Mouse (Mus musculus) hindbrain, embryonic 14.5 days (tissue): ENCODE measurements around the gene Hsp90ab1. TPM values are rescaled to one million over a fixed set of nuclear protein-coding genes. Genes with fewer than 3 reads are reported as not detected.
A peak's percentile ranks its signal among the peaks of the same experiment; 100 is the strongest.

Experiments used
- ATAC-seq: fragments of 200-750 bp; cut with Nextera tagmentation; 2 replicates; pipeline ENCODE4 v1.8.0; 2017; ENCODE audit warnings: moderate number of reproducible peaks, mild to moderate bottlenecking, moderate TSS enrichment, moderate library complexity; ENCODE audit not compliant: low FRiP score
- DNase-seq: peaks from one replicate; pipeline ENCODE4 v3.0.0-alpha.2; 2015; ENCODE audit warnings: low spot score
- H3K27ac ChIP-seq: fragments of 300-500 bp; sonication (generic); 2 replicates; pipeline ENCODE4 v1.5.1; 2014; ENCODE audit warnings: mild to moderate bottlenecking, moderate library complexity
- H3K27me3 ChIP-seq: fragments of 300-500 bp; sonication (generic); 2 replicates; pipeline ENCODE4 v1.6.1; 2014; ENCODE audit warnings: mild to moderate bottlenecking, low read length, mixed read lengths; ENCODE audit not compliant: control insufficient read depth, insufficient read depth
- H3K36me3 ChIP-seq: fragments of 300-500 bp; sonication (generic); replicated peaks from 2 replicates; pipeline ENCODE4 v1.6.1; 2014; ENCODE audit not compliant: control insufficient read depth, insufficient read depth
- H3K4me1 ChIP-seq: fragments of 300-500 bp; sonication (generic); replicated peaks from 2 replicates; pipeline ENCODE4 v1.6.1; 2014; ENCODE audit warnings: antibody characterized with exemption, low read length, mixed read lengths; ENCODE audit not compliant: control insufficient read depth, insufficient read depth
- H3K4me2 ChIP-seq: fragments of 300-500 bp; sonication (generic); replicated peaks from 2 replicates; pipeline ENCODE4 v1.6.1; 2014; ENCODE audit warnings: mild to moderate bottlenecking, moderate library complexity
- H3K4me3 ChIP-seq: fragments of 300-500 bp; sonication (generic); replicated peaks from 2 replicates; pipeline ENCODE4 v1.5.1; 2014; ENCODE audit warnings: mild to moderate bottlenecking, low read length
- H3K9ac ChIP-seq: fragments of 300-500 bp; sonication (generic); 2 replicates; pipeline ENCODE4 v1.6.1; 2014
- H3K9me3 ChIP-seq: fragments of 300-500 bp; sonication (generic); 2 replicates; pipeline ENCODE4 v1.6.1; 2016; ENCODE audit warnings: low read length; ENCODE audit not compliant: control insufficient read depth
- WGBS: fragments of 180-500 bp; shearing (Covaris S2); extraction: QIAGEN DNeasy Blood & Tissue Kit; methylation state at CpG from one replicate; pipeline ENCODE4 v1.1.7; 2014; 5-methylcytosine and 5-hydroxymethylcytosine counted together
- polyA plus RNA-seq: library from polyadenylated mRNA; unstranded; fragments of >200 nt; fragmentation: Nextera tagmentation; extraction: Ambion mirVana; gene quantifications from 2 replicates; pipeline ENCODE4 v1.2.1, GENCODE M21; 2014

Gene Hsp90ab1
- polyA plus RNA-seq, 1 experiment from 2014 or later, result 1,324 TPM

DNA sequence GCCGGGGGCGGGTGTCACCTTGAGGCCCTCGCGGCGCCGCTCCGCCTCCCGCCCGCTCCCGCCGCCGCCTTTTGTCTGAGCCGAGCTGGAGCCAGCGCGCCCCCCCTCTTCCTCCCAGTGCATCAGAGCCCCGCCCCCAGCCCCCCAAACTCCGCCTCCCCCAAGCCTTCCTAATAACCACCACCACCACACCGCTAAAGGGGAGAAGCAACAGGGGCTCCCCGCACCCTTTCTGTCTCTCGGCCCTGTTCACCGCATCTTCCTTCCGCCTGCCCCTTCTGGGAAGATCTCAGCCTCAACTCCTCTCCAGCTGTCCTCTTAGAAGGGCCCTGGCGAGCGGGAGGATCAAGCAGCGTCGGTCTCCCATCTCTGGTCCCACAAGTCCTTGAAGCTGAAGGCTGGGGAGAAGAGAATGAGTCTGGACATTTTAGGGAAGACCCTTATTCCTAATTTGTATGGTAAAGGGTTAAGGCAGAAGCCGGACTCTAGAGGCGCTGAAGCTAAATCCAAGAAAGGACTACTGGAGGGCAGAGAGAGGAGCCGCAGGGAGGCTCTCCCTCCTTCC is 23.4 kb downstream of the Hsp90ab1 start, which contains the start of gene Tmem151b:
Gene Tmem151b, minus strand, starts transcription at position 61 of the 565 bp plus-strand sequence.
- Histone ChIP-seq H3K27ac (peak within 1 kb of the TSS; percentile 95), H3K36me3 (peaks cover 24% of the 10 kb centered on the region), H3K27me3 (peaks cover 25% of the 10 kb centered on the region), H3K4me2 (peak within 1 kb of the TSS; percentile 59), H3K9me3 (no peaks in the 10 kb centered on the region), H3K9ac (peak within 1 kb of the TSS; percentile 99), H3K4me3 (peak within 1 kb of the TSS; percentile 90), H3K4me1 (peaks cover 29% of the 10 kb centered on the region)
- WGBS, result under 1% methylated on average over 12 of the region's 29 CpGs
- ATAC-seq (peak; percentile 57), DNase-seq (peak; percentile 70)

DNA sequence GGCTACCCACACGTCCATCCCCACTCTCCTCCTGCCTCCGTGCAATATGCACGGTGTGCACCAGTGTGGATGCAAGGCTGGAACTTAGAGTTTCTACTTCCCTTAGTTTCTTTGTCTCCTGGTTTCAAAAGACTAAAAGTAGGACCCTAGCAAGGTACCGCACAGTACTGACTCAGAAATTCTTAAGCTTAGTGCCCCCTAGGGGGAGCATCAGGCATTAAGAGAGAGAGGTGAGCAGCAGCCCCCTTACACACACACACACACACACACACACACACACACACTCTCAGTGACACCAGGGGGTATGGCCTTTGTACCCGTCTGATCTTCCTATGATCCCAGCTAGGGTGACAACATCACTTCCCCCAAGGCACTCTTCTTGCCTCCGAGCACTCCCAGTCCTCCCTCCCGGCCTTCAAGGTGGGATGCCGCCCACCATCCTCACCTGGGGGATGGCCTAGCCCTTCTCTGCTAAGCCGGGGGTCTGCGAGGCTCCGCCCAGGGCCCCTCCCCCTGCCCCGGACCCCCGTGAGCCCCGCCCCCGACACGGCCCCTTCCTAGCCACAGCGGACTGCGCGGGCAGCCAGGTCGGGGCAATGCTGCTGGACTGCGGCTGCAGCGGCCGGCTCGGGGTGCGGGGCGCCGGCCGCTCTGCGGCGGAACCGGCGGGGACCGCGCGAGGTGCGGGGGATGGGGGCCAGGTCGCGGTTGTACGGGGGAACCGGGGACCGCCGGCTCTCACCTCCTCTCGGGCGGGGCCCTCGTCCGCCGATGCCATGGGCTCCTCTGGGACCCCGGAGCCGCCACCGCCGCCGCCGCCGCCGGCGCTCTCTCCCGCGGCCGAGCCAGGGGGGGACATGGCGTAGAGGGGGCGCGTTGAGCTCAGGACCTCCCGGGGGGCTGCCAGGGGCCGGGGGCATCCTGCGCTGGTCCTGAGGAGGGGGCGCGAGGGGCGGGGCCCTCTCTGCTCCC is 24.2 kb downstream of the Hsp90ab1 start:
- peaks cover 37% of the 10 kb centered on the region for H3K4me1 ChIP-seq
- H3K4me3 ChIP-seq, result peak overlapping the region; percentile 90
- H3K9ac ChIP-seq, result peak overlapping the region; percentile 99
- 3% methylated on average over 43 of the region's 68 CpGs for WGBS
- ATAC-seq (peak; percentile 67), DNase-seq (peak; percentile 67)
- peak overlapping the region; percentile 59 for H3K4me2 ChIP-seq
- peaks cover 31% of the 10 kb centered on the region for H3K27me3 ChIP-seq
- H3K36me3 ChIP-seq, result peaks cover 31% of the 10 kb centered on the region
- peak overlapping the region; percentile 95 for H3K27ac ChIP-seq
- no peaks in the 10 kb centered on the region for H3K9me3 ChIP-seq

GRCm38 (mm10) chr17:45547461-45548190 is 25.4 kb downstream of the Hsp90ab1 start:
- peak overlapping the region; percentile 90 for H3K4me3 ChIP-seq
- H3K4me1 ChIP-seq, result peaks cover 39% of the 10 kb centered on the region
- ATAC-seq (no peak), DNase-seq (no peak)
- peaks cover 31% of the 10 kb centered on the region for H3K36me3 ChIP-seq
- H3K4me2 ChIP-seq, result peak overlapping the region; percentile 59
- H3K27ac ChIP-seq, result no peak overlapping the region; the same call in 1 of the 2 replicates
- no peaks in the 10 kb centered on the region for H3K9me3 ChIP-seq
- WGBS, result 80% methylated on average over 5 of the region's 5 CpGs
- H3K9ac ChIP-seq, result peak overlapping the region; percentile 99; the same call in 1 of the 2 replicates
- H3K27me3 ChIP-seq, result peaks cover 31% of the 10 kb centered on the region

DNA sequence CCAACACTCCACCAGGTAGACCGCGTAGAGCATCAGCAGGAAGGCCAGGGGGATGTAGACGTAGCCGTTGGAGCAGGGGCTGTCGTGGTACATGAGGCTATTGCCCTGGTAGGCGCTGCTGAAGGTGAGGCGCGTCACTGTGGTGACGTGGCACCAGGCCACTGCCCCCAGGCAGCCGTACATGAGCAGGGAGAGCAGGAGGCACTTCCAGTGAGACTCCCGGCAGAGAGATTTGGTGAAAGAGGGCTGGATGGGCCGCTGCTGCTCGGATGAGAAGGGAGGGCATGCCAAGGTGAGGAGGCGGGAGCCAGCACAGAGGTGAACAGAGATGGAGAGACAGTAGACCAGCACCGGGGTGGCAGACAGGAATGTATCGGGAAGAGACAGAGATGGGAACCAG is 26.1 kb downstream of the Hsp90ab1 start:
- ATAC-seq (no peak), DNase-seq (no peak)
- H3K4me2 ChIP-seq, result peak overlapping the region; percentile 11; the same call in 1 of the 2 replicates
- peaks cover 39% of the 10 kb centered on the region for H3K4me1 ChIP-seq
- WGBS, result 76% methylated on average over 16 of the region's 16 CpGs
- peaks cover 31% of the 10 kb centered on the region for H3K36me3 ChIP-seq
- H3K27me3 ChIP-seq, result peaks cover 35% of the 10 kb centered on the region
- H3K9me3 ChIP-seq, result no peaks in the 10 kb centered on the region
- H3K27ac ChIP-seq, result no peak overlapping the region
- H3K9ac ChIP-seq, result no peak overlapping the region
- 0 out of 2 replicates have a peak overlapping the region, but pooled peaks have one; percentile 2 for H3K4me3 ChIP-seq

- H3K36me3 ChIP-seq, result peaks cover 31% of the 10 kb centered on the region
- H3K4me1 ChIP-seq, result peaks cover 35% of the 10 kb centered on the region
- 8% methylated on average over 74 of the region's 74 CpGs for WGBS
- DNase-seq, result no peak
- H3K4me3 ChIP-seq, result peak overlapping the region; percentile 8
- H3K27ac ChIP-seq, result no peak overlapping the region
- H3K4me2 ChIP-seq, result peak overlapping the region; percentile 32
- peaks cover 36% of the 10 kb centered on the region for H3K27me3 ChIP-seq
- no peak for ATAC-seq
- H3K9ac ChIP-seq, result no peak overlapping the region; the same call in 1 of the 2 replicates
- H3K9me3 ChIP-seq, result no peaks in the 10 kb centered on the region
These were observed 27.7 kb downstream of the Hsp90ab1 start for GRCm38 (mm10) chr17:45545278-45545961.

GRCm38 (mm10) chr17:45544873-45545277 is 28.2 kb downstream of the Hsp90ab1 start:
- peak overlapping the region; percentile 32 for H3K4me2 ChIP-seq
- H3K4me3 ChIP-seq, result peak overlapping the region; percentile 8; the same call in 1 of the 2 replicates
- WGBS, result 6% methylated on average over 42 of the region's 46 CpGs
- no peak overlapping the region for H3K27ac ChIP-seq
- peaks cover 32% of the 10 kb centered on the region for H3K4me1 ChIP-seq
- ATAC-seq (no peak), DNase-seq (no peak)
- H3K9me3 ChIP-seq, result no peaks in the 10 kb centered on the region
- H3K36me3 ChIP-seq, result peaks cover 31% of the 10 kb centered on the region
- H3K27me3 ChIP-seq, result peaks cover 36% of the 10 kb centered on the region
- 0 out of 2 replicates have a peak overlapping the region, but pooled peaks have one; percentile 24 for H3K9ac ChIP-seq

GRCm38 (mm10) chr17:45544001-45544872 is 28.8 kb downstream of the Hsp90ab1 start:
- no peak overlapping the region for H3K9ac ChIP-seq
- peaks cover 31% of the 10 kb centered on the region for H3K36me3 ChIP-seq
- no peak overlapping the region for H3K4me3 ChIP-seq
- H3K4me1 ChIP-seq, result peaks cover 32% of the 10 kb centered on the region
- peak overlapping the region; percentile 32 for H3K4me2 ChIP-seq
- H3K27ac ChIP-seq, result no peak overlapping the region
- no peaks in the 10 kb centered on the region for H3K9me3 ChIP-seq
- H3K27me3 ChIP-seq, result peaks cover 36% of the 10 kb centered on the region
- WGBS, result 10% methylated on average over 24 of the region's 24 CpGs
- DNase-seq, result no peak
- ATAC-seq, result no peak

DNA sequence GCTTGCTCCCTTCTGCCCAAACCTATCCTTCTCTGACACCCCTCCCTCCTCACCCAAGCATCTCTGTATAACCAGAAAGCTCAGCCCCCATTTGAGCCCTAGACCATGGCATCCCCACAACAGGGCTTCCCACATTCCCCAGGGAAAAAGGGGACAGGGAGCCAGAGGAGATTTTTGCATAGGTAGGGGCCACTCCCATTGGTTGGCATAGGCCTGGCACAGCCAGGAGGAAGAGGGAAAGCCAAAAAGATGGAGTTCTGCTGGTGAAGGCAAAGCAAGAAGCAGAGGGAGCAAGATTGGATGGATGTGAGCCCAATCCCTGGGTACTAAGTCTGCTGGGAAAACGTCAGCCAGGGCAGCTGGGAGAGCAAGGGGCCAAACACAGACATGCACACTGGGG is 30.0 kb downstream of the Hsp90ab1 start:
- Histone ChIP-seq H3K36me3 (peaks cover 31% of the 10 kb centered on the region), H3K9me3 (no peaks in the 10 kb centered on the region), H3K4me3 (no peak overlapping the region), H3K9ac (no peak overlapping the region), H3K27me3 (peaks cover 41% of the 10 kb centered on the region), H3K4me1 (peaks cover 27% of the 10 kb centered on the region), H3K27ac (no peak overlapping the region), H3K4me2 (no peak overlapping the region)
- ATAC-seq (no peak), DNase-seq (no peak)
- WGBS, result 50% methylated on average over 1 of the region's 1 CpGs
